Mouse (Mus musculus) left cerebral cortex, adult 2 months (tissue): ENCODE measurements around the gene Cd320. TPM values are rescaled to one million over a fixed set of nuclear protein-coding genes. Genes with fewer than 3 reads are reported as not detected.
"Not testable (repeated sequence)": the region's sequence is repeated elsewhere in the genome, so short reads cannot be mapped to it uniquely, and the experiment has no call there.

Experiments
- DNase-seq, 2 experiments: peaks; one replicate each; pipeline ENCODE4 v3.0.0; 2021 to 2022; ENCODE audit warnings: low spot score in 2 of 2, mixed read lengths in 1 of 2; ENCODE audit errors: extremely low spot score in 1 of 2
- H3K27ac ChIP-seq: fragments of 200-600 bp; 2 replicates; pipeline ENCODE4 v1.8.1; 2022
- H3K4me3 ChIP-seq: fragments of 200-600 bp; 2 replicates; pipeline ENCODE4 v1.8.1; 2022
- CTCF ChIP-seq: fragments of 200-600 bp; IDR thresholded peaks from 2 replicates; pipeline ENCODE4 v1.8.1; 2022; ENCODE audit warnings: antibody characterized with exemption, mild to moderate bottlenecking, moderate library complexity
- intact Hi-C: fragments of 180-260 bp; cut with DNase I; formaldehyde crosslinking; loops from one replicate; pipeline ENCODE4 v1.15.1; 2025
- total RNA-seq, 2 experiments: library from RNA; stranded (reverse); gene quantifications; 2 replicates each; pipeline ENCODE4 v1.2.3; 2021

The Cd320 gene
- total RNA-seq, 2 experiments from 2014 or later, result 19.8 to 26.8 TPM

GRCm38 (mm10) chr17:33812475-33812874 is 30.4 kb upstream of the Cd320 start:
- peak overlapping the region; percentile 44 for H3K27ac ChIP-seq
- peak overlapping the region; percentile 13; the same call in 1 of the 2 replicates for H3K4me3 ChIP-seq
- TF ChIP-seq CTCF, result no peak
- no peak for DNase-seq
- intact Hi-C loops, result loop anchor here (5.0 kb wide), 1 partner anchor 375 kb away; no protein-coding TSS in a partner anchor

- Histone ChIP-seq H3K27ac (peak overlapping the region; percentile 44), H3K4me3 (peak overlapping the region; percentile 13; the same call in 1 of the 2 replicates)
- DNase-seq, result no peak
- no peak for TF ChIP-seq CTCF
- intact Hi-C loops, result loop anchor here (5.0 kb wide), 1 partner anchor 376 kb away; no protein-coding TSS in a partner anchor
Measured at GRCm38 (mm10) chr17:33812990-33813389, 29.9 kb upstream of the Cd320 start.

GRCm38 (mm10) chr17:33815399-33815798 is 27.5 kb upstream of the Cd320 start:
- no peak overlapping the region for H3K4me3 ChIP-seq
- no peak for TF ChIP-seq CTCF
- no peak for DNase-seq
- no peak overlapping the region for H3K27ac ChIP-seq
- intact Hi-C loops, result no loop called here

- no peak for TF ChIP-seq CTCF
- peak overlapping the region; percentile 60 for H3K4me3 ChIP-seq
- intact Hi-C loops, result no loop called here
- DNase-seq, result no peak
- H3K27ac ChIP-seq, result peak overlapping the region; percentile 92; the same call in 1 of the 2 replicates
Measured at GRCm38 (mm10) chr17:33816612-33817011, 26.3 kb upstream of the Cd320 start.

- TF ChIP-seq CTCF, result no peak
- peak; percentile 87 to 89 for DNase-seq
- Histone ChIP-seq H3K27ac (peak overlapping the region; percentile 92), H3K4me3 (peak overlapping the region; percentile 60)
- intact Hi-C loops, result no loop called here
Measured at GRCm38 (mm10) chr17:33817184-33817968, 25.5 kb upstream of the Cd320 start.

- DNase-seq, result no peak
- intact Hi-C loops, result no loop called here
- TF ChIP-seq CTCF, result no peak
- Histone ChIP-seq H3K27ac (peak overlapping the region; percentile 92), H3K4me3 (peak overlapping the region; percentile 60)
Measured at GRCm38 (mm10) chr17:33817969-33818643, 24.8 kb upstream of the Cd320 start.

GRCm38 (mm10) chr17:33822436-33822959 is 20.4 kb upstream of the Cd320 start:
- TF ChIP-seq CTCF, result peak; percentile 29
- DNase-seq, result no peak
- Histone ChIP-seq H3K4me3 (no peak overlapping the region), H3K27ac (no peak overlapping the region)
- intact Hi-C loops, result no loop called here

DNA sequence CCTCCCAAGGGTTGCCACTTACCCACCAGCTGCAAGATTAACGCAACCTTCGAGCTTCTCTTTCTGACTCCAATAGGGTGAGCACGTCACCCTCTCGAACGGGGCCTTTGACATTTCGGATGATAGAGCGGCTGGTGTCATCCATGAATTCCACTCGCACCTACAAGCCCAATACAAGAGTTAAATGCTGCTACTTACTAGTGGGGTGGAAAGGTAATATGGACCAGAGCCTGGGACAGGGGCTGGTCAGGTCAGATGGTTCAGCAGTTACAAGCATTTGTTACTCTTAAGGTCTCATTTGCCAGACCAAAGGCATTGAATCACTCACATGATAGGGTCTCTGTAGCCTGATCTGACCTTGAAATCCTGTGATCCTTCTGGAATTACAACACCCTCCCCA is 19.7 kb upstream of the Cd320 start:
- H3K4me3 ChIP-seq, result peak overlapping the region; percentile 71
- DNase-seq, H3K27ac ChIP-seq, intact Hi-C loops: not testable (repeated sequence)

- intact Hi-C loops, result no loop called here
- Histone ChIP-seq H3K27ac (peak within 1 kb of the TSS; percentile 83), H3K4me3 (peak within 1 kb of the TSS; percentile 71)
- peak; percentile 97 to 98 for DNase-seq
- TF ChIP-seq CTCF, result no peak
Measured at GRCm38 (mm10) chr17:33824084-33824996, 18.6 kb upstream of the Cd320 start, which contains the start of the genes Rps28 and Ndufa7. TSS of gene Rps28 (minus strand) at chr17:33824562. TSS of gene Ndufa7 (plus strand) at chr17:33824572.

GRCm38 (mm10) chr17:33824997-33825330 is 17.9 kb upstream of the Cd320 start:
- Histone ChIP-seq H3K27ac (peak overlapping the region; percentile 83; the same call in 1 of the 2 replicates), H3K4me3 (peak overlapping the region; percentile 71)
- DNase-seq, intact Hi-C loops: not testable (repeated sequence)

DNA sequence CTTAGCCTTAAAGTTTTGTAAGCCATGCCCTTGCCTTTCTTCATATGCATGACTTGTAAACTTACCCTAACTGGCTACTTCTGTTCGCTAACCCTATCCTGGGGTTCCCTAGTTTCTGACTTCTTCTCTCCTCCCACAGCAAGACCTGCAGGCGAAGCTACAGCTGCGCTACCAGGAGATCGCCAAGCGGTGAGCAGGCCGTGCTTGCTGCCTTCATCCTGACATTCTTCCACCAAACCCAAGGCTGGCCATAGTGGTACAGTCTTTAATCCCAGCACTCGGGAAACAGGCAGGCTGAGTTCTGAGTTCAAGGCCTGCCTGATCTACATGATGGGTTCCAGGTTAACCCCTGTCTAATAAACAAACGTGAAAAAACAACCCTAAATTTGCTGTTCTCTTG is 17.4 kb upstream of the Cd320 start:
- no peak overlapping the region for H3K27ac ChIP-seq
- DNase-seq, result no peak
- no peak for TF ChIP-seq CTCF
- intact Hi-C loops, result no loop called here
- peak overlapping the region; percentile 71 for H3K4me3 ChIP-seq
